Mouse (Mus musculus) midbrain, postnatal 0 days (tissue): Measurements from ENCODE around the gene Ism2. TPM values are rescaled to one million over a fixed set of nuclear protein-coding genes. Genes with fewer than 3 reads are reported as not detected.

Experiments used
- ATAC-seq: fragments of 200-750 bp; cut with Nextera tagmentation; 2 replicates; pipeline ENCODE4 v1.8.0; 2017; ENCODE audit warnings: moderate number of reproducible peaks, mild to moderate bottlenecking, moderate TSS enrichment, moderate library complexity; ENCODE audit not compliant: low FRiP score
- DNase-seq: peaks from one replicate; pipeline ENCODE4 v3.0.0-alpha.2; 2015; ENCODE audit warnings: low spot score
- H3K27ac ChIP-seq: fragments of 300-500 bp; sonication (generic); 2 replicates; pipeline ENCODE4 v1.5.1; 2014; ENCODE audit warnings: low read depth, mild to moderate bottlenecking, low read length, mixed read lengths
- H3K27me3 ChIP-seq: fragments of 300-500 bp; sonication (generic); 2 replicates; pipeline ENCODE4 v1.6.1; 2014; ENCODE audit warnings: low read length, control low read depth, mixed read lengths; ENCODE audit not compliant: insufficient read depth
- H3K36me3 ChIP-seq: fragments of 300-500 bp; sonication (generic); 2 replicates; pipeline ENCODE4 v1.6.1; 2014; ENCODE audit warnings: low read length, control low read depth, mixed read lengths; ENCODE audit not compliant: insufficient read depth
- H3K4me1 ChIP-seq: fragments of 300-500 bp; sonication (generic); 2 replicates; pipeline ENCODE4 v1.6.1; 2014; ENCODE audit warnings: mild to moderate bottlenecking, control low read depth, antibody characterized with exemption, low read length, mixed read lengths; ENCODE audit not compliant: insufficient read depth
- H3K4me2 ChIP-seq: fragments of 300-500 bp; sonication (generic); 2 replicates; pipeline ENCODE4 v1.6.1; 2014; ENCODE audit warnings: low read depth, mild to moderate bottlenecking, low read length, mixed read lengths; ENCODE audit not compliant: poor library complexity, severe bottlenecking
- H3K4me3 ChIP-seq: fragments of 300-500 bp; sonication (generic); 2 replicates; pipeline ENCODE4 v1.5.1; 2014; ENCODE audit warnings: low read depth, mild to moderate bottlenecking, low read length, moderate library complexity
- H3K9ac ChIP-seq: fragments of 300-500 bp; sonication (generic); replicated peaks from 2 replicates; pipeline ENCODE4 v1.6.1; 2014; ENCODE audit warnings: mild to moderate bottlenecking, low read length, moderate library complexity, mixed read lengths; ENCODE audit not compliant: poor library complexity, severe bottlenecking
- H3K9me3 ChIP-seq: fragments of 300-500 bp; sonication (generic); 2 replicates; pipeline ENCODE4 v1.6.1; 2016; ENCODE audit warnings: low read length, control low read depth
- CTCF ChIP-seq: IDR thresholded peaks from 2 replicates; pipeline ENCODE4 v1.5.1; 2016; ENCODE audit warnings: antibody characterized with exemption, mild to moderate bottlenecking
- WGBS: fragments of 180-500 bp; shearing (Covaris S2); extraction: QIAGEN DNeasy Blood & Tissue Kit; methylation state at CpG from one replicate; pipeline ENCODE4 v1.1.7; 2014; 5-methylcytosine and 5-hydroxymethylcytosine counted together
- polyA plus RNA-seq: library from polyadenylated mRNA; unstranded; fragments of >200 nt; fragmentation: Nextera tagmentation; extraction: Ambion mirVana; gene quantifications from 2 replicates; pipeline ENCODE4 v1.2.1, GENCODE M21; 2015
- total RNA-seq: library from RNA; depleted of rRNA; stranded (reverse); fragments of >200 nt; gene quantifications from 2 replicates; pipeline ENCODE4 v1.2.3, GENCODE M21; 2014

The Ism2 gene
- total and polyA plus RNA-seq, 2 experiments from 2014 or later = 1.3 to 1.6 TPM

- H3K4me3 ChIP-seq = no peak overlapping the region
- TF ChIP-seq CTCF = no peak
- H3K9me3 ChIP-seq = no peaks in the 10 kb centered on the region
- no peaks in the 10 kb centered on the region for H3K36me3 ChIP-seq
- H3K9ac ChIP-seq = no peak overlapping the region
- no peaks in the 10 kb centered on the region for H3K27me3 ChIP-seq
- H3K27ac ChIP-seq = no peak overlapping the region
- H3K4me2 ChIP-seq = no peak overlapping the region
- ATAC-seq = no peak
- no peak for DNase-seq
- 91% methylated on average over 5 of the region's 5 CpGs for WGBS
- H3K4me1 ChIP-seq = no peaks in the 10 kb centered on the region
These were observed 14.8 kb downstream of the Ism2 start for GRCm38 (mm10) chr12:87284726-87285125.

DNA sequence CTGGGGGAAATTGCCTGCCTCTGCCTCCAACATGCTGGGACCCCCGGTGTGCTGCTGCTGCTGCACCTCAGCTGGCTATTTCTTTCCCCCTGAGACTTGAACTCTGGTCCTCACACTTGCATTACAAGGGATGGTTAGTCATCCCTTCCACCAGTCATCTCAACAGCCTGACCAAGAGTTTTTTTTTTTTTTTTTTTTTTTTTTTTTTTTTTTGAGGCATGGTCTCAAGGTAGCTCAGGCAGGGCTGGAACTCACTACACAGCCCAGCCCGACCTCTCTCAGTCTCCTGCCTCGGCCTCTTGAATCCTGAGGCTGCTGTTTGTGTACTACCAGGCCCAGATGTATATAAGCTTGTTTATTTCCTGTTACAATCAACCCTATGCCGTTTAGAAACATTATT is 15.2 kb downstream of the Ism2 start:
- WGBS = 82% methylated on average over 4 of the region's 4 CpGs
- Histone ChIP-seq H3K4me3 (no peak overlapping the region), H3K27me3 (no peaks in the 10 kb centered on the region), H3K36me3 (no peaks in the 10 kb centered on the region), H3K27ac (no peak overlapping the region), H3K4me1 (no peaks in the 10 kb centered on the region), H3K9me3 (no peaks in the 10 kb centered on the region), H3K4me2 (no peak overlapping the region), H3K9ac (no peak overlapping the region)
- ATAC-seq = no peak
- no peak for TF ChIP-seq CTCF
- no peak for DNase-seq

GRCm38 (mm10) chr12:87283706-87284105 is 15.8 kb downstream of the Ism2 start:
- no peak overlapping the region for H3K4me2 ChIP-seq
- H3K9ac ChIP-seq = no peak overlapping the region
- H3K9me3 ChIP-seq = no peaks in the 10 kb centered on the region
- TF ChIP-seq CTCF = no peak
- ATAC-seq (no peak), DNase-seq (no peak)
- H3K36me3 ChIP-seq = no peaks in the 10 kb centered on the region
- WGBS = 61% methylated on average over 7 of the region's 7 CpGs
- H3K4me3 ChIP-seq = no peak overlapping the region
- no peak overlapping the region for H3K27ac ChIP-seq
- no peaks in the 10 kb centered on the region for H3K27me3 ChIP-seq
- H3K4me1 ChIP-seq = no peaks in the 10 kb centered on the region

DNA sequence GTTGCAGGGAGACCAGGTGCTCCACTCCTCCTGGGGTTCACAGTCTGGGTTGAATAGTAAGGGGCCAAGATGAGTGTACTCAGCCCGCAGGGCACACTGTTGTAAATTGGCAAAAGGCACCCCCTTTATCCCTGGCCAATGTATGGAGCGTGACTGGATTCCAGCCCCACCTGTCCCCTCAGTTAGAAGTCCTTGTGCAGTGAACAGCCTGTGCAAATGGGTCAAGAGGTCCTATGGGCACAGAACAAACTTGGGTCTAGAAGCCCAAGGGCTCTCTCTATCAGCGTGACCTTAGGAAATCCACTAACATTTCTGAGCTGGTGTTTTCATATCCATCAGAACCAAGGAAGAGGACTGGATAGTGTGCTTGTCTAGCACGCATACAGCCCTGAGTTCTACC is 16.8 kb downstream of the Ism2 start:
- TF ChIP-seq CTCF = no peak
- Histone ChIP-seq H3K36me3 (no peaks in the 10 kb centered on the region), H3K9ac (no peak overlapping the region), H3K4me2 (no peak overlapping the region), H3K27ac (no peak overlapping the region), H3K27me3 (no peaks in the 10 kb centered on the region), H3K9me3 (no peaks in the 10 kb centered on the region), H3K4me1 (no peaks in the 10 kb centered on the region), H3K4me3 (no peak overlapping the region)
- ATAC-seq (no peak), DNase-seq (no peak)
- 95% methylated on average over 4 of the region's 4 CpGs for WGBS

GRCm38 (mm10) chr12:87281766-87282165 is 17.7 kb downstream of the Ism2 start:
- Histone ChIP-seq H3K4me3 (no peak overlapping the region), H3K9ac (no peak overlapping the region), H3K36me3 (no peaks in the 10 kb centered on the region), H3K27me3 (no peaks in the 10 kb centered on the region), H3K4me1 (no peaks in the 10 kb centered on the region), H3K9me3 (no peaks in the 10 kb centered on the region), H3K4me2 (no peak overlapping the region), H3K27ac (no peak overlapping the region)
- no peak for TF ChIP-seq CTCF
- no peak for DNase-seq
- WGBS = 95% methylated on average over 1 of the region's 1 CpGs
- no peak for ATAC-seq

GRCm38 (mm10) chr12:87279879-87280278 is 19.6 kb downstream of the Ism2 start:
- no peak overlapping the region for H3K9ac ChIP-seq
- no peak overlapping the region for H3K4me3 ChIP-seq
- WGBS = 40% methylated on average over 14 of the region's 14 CpGs
- no peaks in the 10 kb centered on the region for H3K27me3 ChIP-seq
- no peaks in the 10 kb centered on the region for H3K4me1 ChIP-seq
- no peaks in the 10 kb centered on the region for H3K9me3 ChIP-seq
- H3K27ac ChIP-seq = no peak overlapping the region
- ATAC-seq = no peak
- no peak for DNase-seq
- TF ChIP-seq CTCF = peak; percentile 38; the same call in 1 of the 2 replicates
- H3K36me3 ChIP-seq = 0 out of 2 replicates have a peak, but pooled peaks cover 8% of the 10 kb centered on the region
- H3K4me2 ChIP-seq = no peak overlapping the region
